In the genomic region with DNA sequence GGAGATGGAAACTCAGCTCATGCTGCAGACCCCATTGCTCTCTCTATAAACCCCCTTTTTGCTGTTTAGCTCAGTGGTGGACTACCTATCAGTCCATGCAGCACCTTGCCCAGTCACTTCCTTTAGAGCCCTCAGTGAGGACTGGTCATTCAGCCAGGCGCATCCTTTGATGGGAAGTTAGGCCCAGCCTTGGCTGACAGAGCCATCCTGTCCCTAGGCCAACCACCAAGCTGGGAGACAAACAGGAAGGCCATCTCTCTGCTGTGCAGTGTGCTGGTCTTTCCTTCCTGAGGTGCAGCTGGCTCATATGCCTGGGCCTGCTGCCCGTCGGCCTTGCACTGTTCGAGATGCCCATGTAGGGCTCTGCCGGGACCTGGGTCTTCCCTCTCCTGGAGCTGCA, we compare ENCODE assay signal across 16 mouse cellular contexts. TPM values are rescaled to one million over a fixed set of nuclear protein-coding genes. Genes with fewer than 3 reads are reported as not detected.
DNase-seq lines count a peak whose midpoint lies in the region; ATAC-seq and TF ChIP-seq lines count a peak whose summit lies in the region.
"Had no signal": no experiment of that assay in that cellular context is flagged by ENCODE, and none has a peak within 500 bp of the region (broad histone marks: within the 10 kb centered on the region; RNA-seq: fewer than 3 reads in every experiment).

No protein-coding gene starts in this region.

- H3K4me3 ChIP-seq in liver, adult 2 months (ENCODE audit: insufficient read depth, low read depth, low read length), result peak overlapping the region; percentile 53
- no peak overlapping the region for H3K4me3 ChIP-seq in heart, embryonic 13.5 days
- H3K4me3 ChIP-seq in limb, embryonic 10.5 days, result no peak overlapping the region
- no peak overlapping the region for H3K4me3 ChIP-seq in cerebellum, adult 2 months (replicated peaks; ENCODE audit: insufficient read depth, low read depth, low read length)
- H3K4me3 ChIP-seq: myocyte had no signal

- H3K9me3 ChIP-seq in heart, embryonic 13.5 days, result no peaks in the 10 kb centered on the region
- H3K9me3 ChIP-seq in limb, embryonic 10.5 days (replicated peaks), result no peaks in the 10 kb centered on the region

- TF ChIP-seq POLR2A in liver, adult 2 months (IDR thresholded peaks at IDR 0.05; ENCODE audit: extremely low read depth, insufficient read depth, low read length), result no peak
- no peak for TF ChIP-seq POLR2A in cerebellum, adult 2 months (IDR thresholded peaks at IDR 0.05; ENCODE audit: borderline replicate concordance, insufficient read depth, low read length)

- peak overlapping the region; percentile 50 for H3K9ac ChIP-seq in liver, adult 2 months (ENCODE audit: low read depth, low read length)
- H3K9ac ChIP-seq in heart, embryonic 13.5 days, result no peak overlapping the region

- no peak overlapping the region for H3K4me2 ChIP-seq in heart, embryonic 13.5 days

- TF ChIP-seq CTCF in liver, adult 2 months (IDR thresholded peaks at IDR 0.05; ENCODE audit: low read depth, low read length), result no peak
- TF ChIP-seq CTCF in cerebellum, adult 2 months (IDR thresholded peaks at IDR 0.05; ENCODE audit: borderline replicate concordance, insufficient read depth, low read depth, low read length), result no peak

- H3K27ac ChIP-seq in liver, adult 2 months (replicated peaks; ENCODE audit: insufficient read depth, low read depth, low read length), result peak overlapping the region; percentile 83
- H3K27ac ChIP-seq in heart, embryonic 13.5 days (replicated peaks), result peak overlapping the region; percentile 28; the same call in 1 of the 2 replicates
- H3K27ac ChIP-seq in limb, embryonic 10.5 days, result peak overlapping the region; percentile 22; the same call in 1 of the 2 replicates
- no peak overlapping the region for H3K27ac ChIP-seq in cerebellum, adult 2 months (ENCODE audit: insufficient read depth, low read length)
- H3K27ac ChIP-seq: macrophage had no signal

- H3K27me3 ChIP-seq in liver, adult 2 months (ENCODE audit: control insufficient read depth, insufficient read depth, low read length), result no peaks in the 10 kb centered on the region
- no peaks in the 10 kb centered on the region for H3K27me3 ChIP-seq in heart, embryonic 13.5 days (replicated peaks)
- H3K27me3 ChIP-seq in limb, embryonic 10.5 days (ENCODE audit: low read depth, poor library complexity, severe bottlenecking), result no peaks in the 10 kb centered on the region
- H3K27me3 ChIP-seq in cerebellum, adult 2 months (ENCODE audit: control insufficient read depth, insufficient read depth, low read length), result no peaks in the 10 kb centered on the region

- WGBS in liver, adult 2 months, result 82% methylated on average over 5 of the region's 5 CpGs
- 59% methylated on average over 5 of the region's 5 CpGs for WGBS in heart, embryonic 13.5 days
- 92% methylated on average over 5 of the region's 5 CpGs for WGBS in limb, embryonic 10.5 days
- WGBS in cerebellum, adult 2 months, result 48% methylated on average over 5 of the region's 5 CpGs

- no peak for ATAC-seq in heart, embryonic 13.5 days (ENCODE audit: extremely low read depth, insufficient number of reproducible peaks, low FRiP score, low TSS enrichment)
- ATAC-seq: intestine, embryonic 16.5 days had no signal

- H3K4me1 ChIP-seq in liver, adult 2 months (ENCODE audit: control insufficient read depth, insufficient read depth, low read length), result no peaks in the 10 kb centered on the region
- H3K4me1 ChIP-seq in heart, embryonic 13.5 days, result peaks cover 60% of the 10 kb centered on the region
- H3K4me1 ChIP-seq in limb, embryonic 10.5 days, result peaks cover 37% of the 10 kb centered on the region
- H3K4me1 ChIP-seq in cerebellum, adult 2 months (ENCODE audit: control insufficient read depth, insufficient read depth, low read length), result peaks cover 1% of the 10 kb centered on the region; the same call in 1 of the 2 replicates

- DNase-seq in adrenal gland, adult (ENCODE audit: inconsistent age in 2 of 2, low spot score in 1 of 2), result peak; percentile 30 to 66
- DNase-seq in adrenal gland, adult 8-10 months, result no peak
- DNase-seq in liver, adult 2 months (ENCODE audit: extremely low read depth, low read depth, low spot score), result no peak
- DNase-seq in liver, result no peak
- no peak for DNase-seq in limb, embryonic 10.5 days (ENCODE audit: low spot score)
- no peak for DNase-seq in cerebellum, adult 2 months
- DNase-seq in ovary, adult 18-20 months (ENCODE audit: low spot score), result no peak
- DNase-seq: cerebellum, postnatal 14 days; thymus, postnatal 36 days had no signal

- no peaks in the 10 kb centered on the region for H3K36me3 ChIP-seq in liver, adult 2 months (ENCODE audit: control insufficient read depth, insufficient read depth, low read length)
- H3K36me3 ChIP-seq in heart, embryonic 13.5 days, result no peaks in the 10 kb centered on the region
- no peaks in the 10 kb centered on the region for H3K36me3 ChIP-seq in limb, embryonic 10.5 days

- no peaks in the 10 kb centered on the region for H3K79me2 ChIP-seq in liver, adult 2 months (ENCODE audit: control insufficient read depth, insufficient read depth, low read length)

RNA-seq across cellular contexts. Expression of gene Egfl7, which starts 0.9 kb away (rescaled TPM):
- 100 to 1,000 TPM; 105 to 245 (median 172) TPM for total RNA-seq in adrenal gland, adult 8-10 months (2022)
- total RNA-seq in liver, adult 2 months (2014; rRNA removed), result 58.6 and 67.0 TPM in 2 replicates
- 60.7 and 90.0 TPM in 2 replicates for polyA plus RNA-seq in liver, adult 2 months (2012; rRNA removed)
- 170 and 185 TPM in 2 replicates for polyA plus RNA-seq in heart, embryonic 13.5 days (2015; fragmentation: Nextera tagmentation; extraction: Ambion mirVana)
- 96.5 and 97.2 TPM in 2 replicates for polyA plus RNA-seq in limb, embryonic 10.5 days (2016; fragmentation: Nextera tagmentation; extraction: Ambion mirVana)
- 87.1 and 93.0 TPM in 2 replicates for polyA plus RNA-seq in cerebellum, adult 2 months (2012; rRNA removed)

RNA-seq across cellular contexts. Expression of gene Gm20532, which starts 5.7 kb away (rescaled TPM):
- not detected for total RNA-seq in adrenal gland, adult 8-10 months (2022)
- total RNA-seq in liver, adult 2 months (2014; rRNA removed), result not detected in 2 replicates
- not detected in 2 replicates for polyA plus RNA-seq in liver, adult 2 months (2012; rRNA removed)
- not detected in 2 replicates for polyA plus RNA-seq in heart, embryonic 13.5 days (2015; fragmentation: Nextera tagmentation; extraction: Ambion mirVana)
- polyA plus RNA-seq in limb, embryonic 10.5 days (2016; fragmentation: Nextera tagmentation; extraction: Ambion mirVana), result not detected in 2 replicates
- not detected in 2 replicates for polyA plus RNA-seq in cerebellum, adult 2 months (2012; rRNA removed)
- total RNA-seq: heart, postnatal 36 days; left cerebral cortex, postnatal 10 days had no signal
- polyA plus RNA-seq: brain, embryonic 14.5 days; intestine, embryonic 16.5 days; myocyte had no signal

RNA-seq across cellular contexts. Expression of gene Agpat2, which starts 23.5 kb away (rescaled TPM):
- 100 to 1,000 TPM in 3 of 4 experiments, 10 to 100 TPM in 1; 86.0 to 354 (median 247) TPM for total RNA-seq in adrenal gland, adult 8-10 months (2022)
- total RNA-seq in liver, adult 2 months (2014; rRNA removed), result 116 and 153 TPM in 2 replicates
- 421 and 511 TPM in 2 replicates for polyA plus RNA-seq in liver, adult 2 months (2012; rRNA removed)
- polyA plus RNA-seq in heart, embryonic 13.5 days (2015; fragmentation: Nextera tagmentation; extraction: Ambion mirVana), result 21.8 and 23.2 TPM in 2 replicates
- 13.2 and 14.5 TPM in 2 replicates for polyA plus RNA-seq in limb, embryonic 10.5 days (2016; fragmentation: Nextera tagmentation; extraction: Ambion mirVana)
- 2.1 and 2.6 TPM in 2 replicates for polyA plus RNA-seq in cerebellum, adult 2 months (2012; rRNA removed)

RNA-seq across cellular contexts. Expression of gene Fam69b, which starts 47.5 kb away (rescaled TPM):
- 10 to 100 TPM in 2 of 4 experiments, 1 to 10 TPM in 2; 9.1 to 11.9 (median 10.4) TPM for total RNA-seq in adrenal gland, adult 8-10 months (2022)
- total RNA-seq in liver, adult 2 months (2014; rRNA removed), result 0.09 and 0.13 TPM in 2 replicates
- polyA plus RNA-seq in liver, adult 2 months (2012; rRNA removed), result 0.41 and 0.60 TPM in 2 replicates
- polyA plus RNA-seq in heart, embryonic 13.5 days (2015; fragmentation: Nextera tagmentation; extraction: Ambion mirVana), result 17.2 and 18.7 TPM in 2 replicates
- 31.3 and 43.3 TPM in 2 replicates for polyA plus RNA-seq in limb, embryonic 10.5 days (2016; fragmentation: Nextera tagmentation; extraction: Ambion mirVana)
- polyA plus RNA-seq in cerebellum, adult 2 months (2012; rRNA removed), result 147 and 155 TPM in 2 replicates
- polyA plus RNA-seq: macrophage had no signal

Comparison
In these comparisons a context has a peak if more than half of its experiments do, and no peak if none do; other contexts are left out.
1. DNase-seq: peak in adrenal gland, adult (2 of 2); none in adrenal gland, adult 8-10 months (single experiment), liver, adult 2 months (single experiment), liver (single experiment), limb, embryonic 10.5 days (single experiment), cerebellum, adult 2 months (0 of 2) and ovary, adult 18-20 months (single experiment).
2. RNA of gene Agpat2, which starts 23.5 kb away (polyA plus RNA-seq): 421 to 511 TPM in liver, adult 2 months; 21.8 to 23.2 TPM in heart, embryonic 13.5 days, 13.2 to 14.5 TPM in limb, embryonic 10.5 days and 2.1 to 2.6 TPM in cerebellum, adult 2 months; every median in the first group is over 10 times any median in the second.